Mouse (Mus musculus): ENCODE results near the gene Gadd45b. TPM values are rescaled to one million over a fixed set of nuclear protein-coding genes. Genes with fewer than 3 reads are reported as not detected.

The Gadd45b gene
- polyA plus RNA-seq, 1 experiment from 2014 or later = 5.9 TPM

Other genes with a start within 250 kb of the Gadd45b start
- 52.6 and 55.1 TPM in 2 replicates for gene Mob3a, start 228.1 kb upstream of the Gadd45b start, polyA plus RNA-seq (2015; fragmentation: Nextera tagmentation; extraction: Ambion mirVana)
- gene Izumo4, start 227.9 kb upstream of the Gadd45b start, polyA plus RNA-seq (2015; fragmentation: Nextera tagmentation; extraction: Ambion mirVana) = 33.4 and 35.2 TPM in 2 replicates
- gene Ap3d1, start 187.8 kb upstream of the Gadd45b start, polyA plus RNA-seq (2015; fragmentation: Nextera tagmentation; extraction: Ambion mirVana) = 98.9 and 103 TPM in 2 replicates
- gene Dot1l, start 174.9 kb upstream of the Gadd45b start, polyA plus RNA-seq (2015; fragmentation: Nextera tagmentation; extraction: Ambion mirVana) = 22.0 and 23.1 TPM in 2 replicates
- gene Sf3a2, start 131.9 kb upstream of the Gadd45b start, polyA plus RNA-seq (2015; fragmentation: Nextera tagmentation; extraction: Ambion mirVana) = 60.2 and 62.6 TPM in 2 replicates
- gene Plekhj1, start 131.4 kb upstream of the Gadd45b start, polyA plus RNA-seq (2015; fragmentation: Nextera tagmentation; extraction: Ambion mirVana) = 140 and 154 TPM in 2 replicates
- 0.10 TPM in 2 replicates for gene Amh, start 124.8 kb upstream of the Gadd45b start, polyA plus RNA-seq (2015; fragmentation: Nextera tagmentation; extraction: Ambion mirVana)
- gene Jsrp1, start 116.6 kb upstream of the Gadd45b start, polyA plus RNA-seq (2015; fragmentation: Nextera tagmentation; extraction: Ambion mirVana) = 0.31 TPM in 1 of 2 replicates, not detected in the other
- gene Oaz1, start 103.4 kb upstream of the Gadd45b start, polyA plus RNA-seq (2015; fragmentation: Nextera tagmentation; extraction: Ambion mirVana) = 1,419 and 1,463 TPM in 2 replicates
- 4.4 and 5.5 TPM in 2 replicates for gene Lingo3, start 86.0 kb upstream of the Gadd45b start, polyA plus RNA-seq (2015; fragmentation: Nextera tagmentation; extraction: Ambion mirVana)
- gene Lsm7, start 74.9 kb upstream of the Gadd45b start, polyA plus RNA-seq (2015; fragmentation: Nextera tagmentation; extraction: Ambion mirVana) = 268 and 279 TPM in 2 replicates
- gene Sppl2b, start 74.8 kb upstream of the Gadd45b start, polyA plus RNA-seq (2015; fragmentation: Nextera tagmentation; extraction: Ambion mirVana) = 58.7 and 61.0 TPM in 2 replicates
- 0.06 and 0.15 TPM in 2 replicates for gene Tmprss9, start 58.2 kb upstream of the Gadd45b start, polyA plus RNA-seq (2015; fragmentation: Nextera tagmentation; extraction: Ambion mirVana)
- 326 and 357 TPM in 2 replicates for gene Timm13, start 29.1 kb upstream of the Gadd45b start, polyA plus RNA-seq (2015; fragmentation: Nextera tagmentation; extraction: Ambion mirVana)
- gene Lmnb2, start 11.8 kb upstream of the Gadd45b start, polyA plus RNA-seq (2015; fragmentation: Nextera tagmentation; extraction: Ambion mirVana) = 50.6 and 53.5 TPM in 2 replicates
- 30.8 and 32.1 TPM in 2 replicates for gene Gng7, start 84.9 kb downstream of the Gadd45b start, polyA plus RNA-seq (2015; fragmentation: Nextera tagmentation; extraction: Ambion mirVana)
- gene Diras1, start 95.6 kb downstream of the Gadd45b start, polyA plus RNA-seq (2015; fragmentation: Nextera tagmentation; extraction: Ambion mirVana) = 32.6 and 36.0 TPM in 2 replicates
- 46.3 TPM in 2 replicates for gene Slc39a3, start 107.4 kb downstream of the Gadd45b start, polyA plus RNA-seq (2015; fragmentation: Nextera tagmentation; extraction: Ambion mirVana)
- gene Sgta, start 130.1 kb downstream of the Gadd45b start, polyA plus RNA-seq (2015; fragmentation: Nextera tagmentation; extraction: Ambion mirVana) = 316 and 320 TPM in 2 replicates
- 60.0 and 61.7 TPM in 2 replicates for gene Thop1, start 140.0 kb downstream of the Gadd45b start, polyA plus RNA-seq (2015; fragmentation: Nextera tagmentation; extraction: Ambion mirVana)
- gene Creb3l3, start 168.8 kb downstream of the Gadd45b start, polyA plus RNA-seq (2015; fragmentation: Nextera tagmentation; extraction: Ambion mirVana) = 0.13 and 0.25 TPM in 2 replicates
- gene Map2k2, start 175.8 kb downstream of the Gadd45b start, polyA plus RNA-seq (2015; fragmentation: Nextera tagmentation; extraction: Ambion mirVana) = 211 and 229 TPM in 2 replicates
- gene Zbtb7a, start 205.1 kb downstream of the Gadd45b start, polyA plus RNA-seq (2015; fragmentation: Nextera tagmentation; extraction: Ambion mirVana) = 12.1 and 15.1 TPM in 2 replicates
- gene Pias4, start 237.8 kb downstream of the Gadd45b start, polyA plus RNA-seq (2015; fragmentation: Nextera tagmentation; extraction: Ambion mirVana) = 54.9 and 57.8 TPM in 2 replicates
- gene Eef2, start 246.6 kb downstream of the Gadd45b start, polyA plus RNA-seq (2015; fragmentation: Nextera tagmentation; extraction: Ambion mirVana) = 633 and 637 TPM in 2 replicates

Data from forebrain, embryonic 15.5 days (tissue).